Mouse (Mus musculus) liver, postnatal 0 days (tissue): ENCODE data around the gene Cabp4. TPM values are rescaled to one million over a fixed set of nuclear protein-coding genes. Genes with fewer than 3 reads are reported as not detected.

Experiments used
- ATAC-seq: fragments of 200-750 bp; cut with Nextera tagmentation; 2 replicates; pipeline ENCODE4 v1.8.0; 2017; ENCODE audit warnings: mild to moderate bottlenecking, moderate library complexity
- DNase-seq: peaks from one replicate; pipeline ENCODE4 v3.0.0-alpha.2; 2016
- H3K27ac ChIP-seq: fragments of 300-500 bp; sonication (generic); 2 replicates; pipeline ENCODE4 v1.5.1; 2014; ENCODE audit warnings: antibody characterized with exemption, moderate library complexity, mild to moderate bottlenecking, low read depth
- H3K27me3 ChIP-seq: fragments of 300-500 bp; sonication (generic); 2 replicates; pipeline ENCODE4 v1.6.1; 2014; ENCODE audit warnings: low read length, control low read depth, mixed read lengths; ENCODE audit not compliant: insufficient read depth
- H3K36me3 ChIP-seq: fragments of 300-500 bp; sonication (generic); replicated peaks from 2 replicates; pipeline ENCODE4 v1.6.1; 2014; ENCODE audit warnings: mild to moderate bottlenecking, control low read depth, low read length, moderate library complexity, mixed read lengths; ENCODE audit not compliant: insufficient read depth
- H3K4me1 ChIP-seq: fragments of 300-500 bp; sonication (generic); 2 replicates; pipeline ENCODE4 v1.6.1; 2014; ENCODE audit warnings: antibody characterized with exemption, mild to moderate bottlenecking, control low read depth; ENCODE audit not compliant: insufficient read depth
- H3K4me2 ChIP-seq: fragments of 300-500 bp; sonication (generic); 2 replicates; pipeline ENCODE4 v1.6.1; 2014; ENCODE audit warnings: low read depth, mild to moderate bottlenecking, low read length, moderate library complexity, mixed read lengths
- H3K4me3 ChIP-seq: fragments of 300-500 bp; sonication (generic); 2 replicates; pipeline ENCODE4 v1.5.1; 2014; ENCODE audit warnings: low read depth, low read length
- H3K9ac ChIP-seq: fragments of 300-500 bp; sonication (generic); replicated peaks from 2 replicates; pipeline ENCODE4 v1.6.1; 2014; ENCODE audit warnings: mild to moderate bottlenecking, moderate library complexity
- H3K9me3 ChIP-seq: fragments of 300-500 bp; sonication (generic); 2 replicates; pipeline ENCODE4 v1.6.1; 2016; ENCODE audit warnings: mild to moderate bottlenecking, control low read depth, low read length, mixed read lengths
- CTCF ChIP-seq: sonication (generic); IDR thresholded peaks from 2 replicates; pipeline ENCODE4 v1.5.1; 2016; ENCODE audit warnings: antibody characterized with exemption, low read depth
- EP300 ChIP-seq: IDR thresholded peaks from 2 replicates; pipeline ENCODE4 v1.6.1; 2016; ENCODE audit warnings: antibody characterized with exemption, low read depth, mild to moderate bottlenecking
- WGBS: fragments of 180-500 bp; shearing (Covaris S2); extraction: QIAGEN DNeasy Blood & Tissue Kit; methylation state at CpG from one replicate; pipeline ENCODE4 v1.1.7; 2014; ENCODE audit not compliant: insufficient replicate concordance; 5-methylcytosine and 5-hydroxymethylcytosine counted together
- polyA plus RNA-seq: library from polyadenylated mRNA; unstranded; fragments of >200 nt; fragmentation: Nextera tagmentation; extraction: Ambion mirVana; gene quantifications from 2 replicates; pipeline ENCODE4 v1.2.1, GENCODE M21; 2015

Cabp4 gene
- polyA plus RNA-seq, 1 experiment from 2014 or later, result 0.11 TPM

DNA sequence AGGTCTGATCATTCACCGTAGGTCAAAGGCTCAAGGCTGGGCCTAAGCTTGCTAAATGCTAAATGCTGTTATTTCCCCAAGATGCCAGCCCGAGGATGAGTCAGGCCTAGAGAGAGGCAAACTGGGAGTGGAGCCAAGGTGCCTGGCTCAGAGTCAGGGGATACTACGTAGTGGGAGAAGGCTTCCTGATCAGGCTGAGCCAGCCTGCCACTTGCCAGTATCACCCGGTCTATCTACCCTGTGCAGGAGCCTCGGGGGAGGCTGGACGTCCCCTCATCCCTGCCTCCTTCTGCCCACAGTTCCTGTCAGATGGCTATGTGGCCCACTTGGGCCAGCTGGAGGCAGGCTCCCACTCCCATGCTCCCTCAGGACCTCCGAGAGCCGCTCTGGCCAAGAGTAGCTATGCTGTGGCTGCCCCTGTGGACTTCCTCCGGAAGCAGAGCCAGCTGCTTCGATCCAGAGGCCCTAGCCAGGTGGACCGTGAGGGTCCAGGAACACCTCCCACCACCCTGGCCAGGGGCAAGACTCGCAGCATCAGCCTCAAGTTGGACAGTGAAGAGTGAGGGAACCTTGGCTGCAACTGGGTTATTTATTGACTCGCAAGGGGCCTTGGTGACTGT lies 30.5 kb downstream of the Cabp4 start:
- ATAC-seq (peak; percentile 93), DNase-seq (peak; percentile 85)
- Histone ChIP-seq H3K27me3 (no peaks in the 10 kb centered on the region), H3K9me3 (no peaks in the 10 kb centered on the region), H3K4me3 (0 out of 2 replicates have a peak overlapping the region, but pooled peaks have one; percentile 1), H3K27ac (peak overlapping the region; percentile 90), H3K4me1 (peaks cover 28% of the 10 kb centered on the region), H3K36me3 (peaks cover 62% of the 10 kb centered on the region), H3K9ac (peak overlapping the region; percentile 47), H3K4me2 (peak overlapping the region; percentile 57)
- peak; percentile 89 for TF ChIP-seq EP300
- no peak for TF ChIP-seq CTCF
- 35% methylated on average over 13 of the region's 13 CpGs for WGBS

DNA sequence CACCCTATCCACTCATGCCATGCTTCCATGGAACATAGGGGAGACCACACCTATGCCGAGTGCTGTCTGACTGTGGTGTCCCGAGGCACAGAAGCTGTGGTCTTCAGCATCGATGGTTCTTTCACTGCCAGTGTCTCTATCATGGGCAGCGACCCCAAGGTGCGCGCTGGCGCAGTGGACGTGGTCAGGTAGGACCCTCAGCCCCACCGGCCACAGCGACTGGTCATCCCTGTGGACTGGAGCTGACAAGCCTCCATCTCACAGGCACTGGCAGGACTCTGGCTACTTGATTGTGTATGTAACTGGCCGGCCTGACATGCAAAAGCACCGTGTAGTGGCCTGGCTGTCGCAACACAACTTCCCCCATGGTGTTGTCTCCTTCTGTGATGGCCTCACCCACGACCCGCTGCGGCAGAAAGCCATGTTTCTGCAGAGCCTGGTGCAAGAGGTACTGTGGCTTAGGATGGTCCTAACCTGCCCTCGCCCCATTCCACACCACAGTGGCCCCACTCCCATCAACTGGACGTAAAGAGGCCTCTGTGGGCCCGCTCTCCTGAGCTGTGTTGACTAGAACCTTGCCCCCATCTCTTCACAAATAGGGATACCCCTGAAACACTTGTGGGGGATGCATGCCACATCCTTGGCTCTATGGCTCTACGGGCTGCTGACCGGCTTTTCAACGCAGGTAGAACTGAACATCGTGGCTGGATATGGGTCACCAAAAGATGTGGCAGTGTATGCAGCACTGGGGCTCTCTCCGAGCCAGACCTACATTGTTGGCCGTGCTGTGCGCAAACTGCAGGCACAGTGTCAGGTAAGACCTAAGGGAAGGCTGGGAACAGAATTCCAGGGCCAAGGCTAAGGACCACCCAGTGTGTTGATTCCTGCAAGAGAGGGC lies 31.5 kb downstream of the Cabp4 start:
- H3K9me3 ChIP-seq, result no peaks in the 10 kb centered on the region
- ATAC-seq (no peak), DNase-seq (peak; percentile 52)
- no peak for TF ChIP-seq EP300
- no peak for TF ChIP-seq CTCF
- WGBS, result 84% methylated on average over 26 of the region's 26 CpGs
- H3K27ac ChIP-seq, result peak overlapping the region; percentile 90
- H3K4me1 ChIP-seq, result peaks cover 26% of the 10 kb centered on the region
- H3K9ac ChIP-seq, result 0 out of 2 replicates have a peak overlapping the region, but pooled peaks have one; percentile 39
- H3K36me3 ChIP-seq, result peaks cover 53% of the 10 kb centered on the region
- no peak overlapping the region for H3K4me3 ChIP-seq
- no peak overlapping the region for H3K4me2 ChIP-seq
- H3K27me3 ChIP-seq, result no peaks in the 10 kb centered on the region

GRCm38 (mm10) chr19:4108535-4108934 lies 35.3 kb downstream of the Cabp4 start:
- Histone ChIP-seq H3K9ac (no peak overlapping the region), H3K27me3 (no peaks in the 10 kb centered on the region), H3K4me2 (no peak overlapping the region), H3K4me3 (no peak overlapping the region), H3K9me3 (no peaks in the 10 kb centered on the region), H3K4me1 (peaks cover 12% of the 10 kb centered on the region), H3K36me3 (peaks cover 22% of the 10 kb centered on the region), H3K27ac (no peak overlapping the region)
- DNase-seq (no peak), ATAC-seq (no peak)
- WGBS, result 76% methylated on average over 9 of the region's 9 CpGs
- TF ChIP-seq CTCF (no peak), EP300 (no peak)

GRCm38 (mm10) chr19:4106654-4107053 lies 37.2 kb downstream of the Cabp4 start:
- 86% methylated on average over 14 of the region's 14 CpGs for WGBS
- no peak overlapping the region for H3K27ac ChIP-seq
- H3K9ac ChIP-seq, result no peak overlapping the region
- peaks cover 3% of the 10 kb centered on the region for H3K27me3 ChIP-seq
- no peak overlapping the region for H3K4me2 ChIP-seq
- ATAC-seq, result no peak
- TF ChIP-seq CTCF (no peak), EP300 (no peak)
- no peaks in the 10 kb centered on the region for H3K9me3 ChIP-seq
- H3K36me3 ChIP-seq, result peaks cover 16% of the 10 kb centered on the region
- H3K4me3 ChIP-seq, result no peak overlapping the region
- H3K4me1 ChIP-seq, result no peaks in the 10 kb centered on the region
- no peak for DNase-seq

GRCm38 (mm10) chr19:4104675-4105194 lies 39.1 kb downstream of the Cabp4 start:
- no peak overlapping the region for H3K27ac ChIP-seq
- WGBS, result 90% methylated on average over 16 of the region's 16 CpGs
- TF ChIP-seq EP300, result no peak
- no peak for TF ChIP-seq CTCF

GRCm38 (mm10) chr19:4103792-4104191 lies 40.0 kb downstream of the Cabp4 start:
- H3K9ac ChIP-seq, result no peak overlapping the region
- H3K4me1 ChIP-seq, result peaks cover 23% of the 10 kb centered on the region
- 62% methylated on average over 3 of the region's 3 CpGs for WGBS
- no peak for TF ChIP-seq CTCF
- TF ChIP-seq EP300, result no peak
- H3K4me2 ChIP-seq, result no peak overlapping the region
- no peak overlapping the region for H3K4me3 ChIP-seq
- peaks cover 7% of the 10 kb centered on the region for H3K36me3 ChIP-seq
- H3K27ac ChIP-seq, result no peak overlapping the region
- H3K9me3 ChIP-seq, result no peaks in the 10 kb centered on the region
- no peak for ATAC-seq
- H3K27me3 ChIP-seq, result peaks cover 19% of the 10 kb centered on the region
- DNase-seq, result no peak

More at GRCm38 (mm10) chr19:4104675-4105194, 39.1 kb downstream of the Cabp4 start:
- Histone ChIP-seq H3K4me1 (peaks cover 14% of the 10 kb centered on the region), H3K27me3 (peaks cover 19% of the 10 kb centered on the region), H3K9ac (no peak overlapping the region), H3K4me2 (no peak overlapping the region), H3K4me3 (no peak overlapping the region), H3K9me3 (no peaks in the 10 kb centered on the region), H3K36me3 (peaks cover 7% of the 10 kb centered on the region)
- ATAC-seq (no peak), DNase-seq (no peak)
